Mouse (Mus musculus) cortical plate, adult 2 months (tissue): ENCODE data around the gene Mfap1a.
"Not testable (repeated sequence)": the region's sequence is repeated elsewhere in the genome, so short reads cannot be mapped to it uniquely, and the experiment has no call there.

ENCODE experiments used
- CTCF ChIP-seq: fragments of 200-500 bp; IDR thresholded peaks from 2 replicates; pipeline ENCODE4 v1.5.1; 2011; ENCODE audit warnings: mild to moderate bottlenecking, control low read depth, low read length; ENCODE audit not compliant: insufficient read depth; ENCODE audit errors: extremely low read depth
- POLR2A ChIP-seq: fragments of 200-500 bp; IDR thresholded peaks from 2 replicates; pipeline ENCODE4 v1.6.1; 2011; ENCODE audit warnings: mild to moderate bottlenecking, low read length, control low read depth; ENCODE audit not compliant: insufficient read depth; ENCODE audit errors: extremely low read depth

DNA sequence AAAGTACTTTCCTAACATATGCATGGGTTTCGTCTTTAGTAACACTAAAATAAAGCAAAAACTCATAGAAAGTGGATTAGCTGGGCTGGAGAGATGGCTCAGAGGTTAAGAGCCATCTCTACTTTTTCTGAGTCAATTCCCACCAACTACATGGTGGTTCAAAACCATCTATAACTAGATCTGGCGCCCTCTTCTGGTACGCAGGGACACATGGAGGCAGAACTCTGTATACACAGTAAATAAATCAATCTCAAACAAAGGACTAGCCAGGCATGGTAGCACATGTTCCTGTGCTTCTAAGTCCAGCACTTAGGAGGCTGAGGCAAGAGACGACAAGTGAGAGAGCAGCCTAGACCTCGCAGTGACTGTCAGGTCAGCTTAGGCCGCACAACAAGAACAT, 37.5 kb downstream of the Mfap1a start:
- TF ChIP-seq CTCF, POLR2A: not testable (repeated sequence)
